Mouse (Mus musculus) thymus, postnatal 4 days (tissue): ENCODE measurements at regions not wholly inside any gene's neighbourhood (a gene's known extent, or its start where the extent isn't known, plus 50 kb on each side); places are given as distances from the start of the nearest gene placed in this dataset.
"Not testable (repeated sequence)": the region's sequence is repeated elsewhere in the genome, so short reads cannot be mapped to it uniquely, and the experiment has no call there.

Experiments
- DNase-seq: peaks from one replicate; pipeline ENCODE4 v3.0.0; 2021

DNA sequence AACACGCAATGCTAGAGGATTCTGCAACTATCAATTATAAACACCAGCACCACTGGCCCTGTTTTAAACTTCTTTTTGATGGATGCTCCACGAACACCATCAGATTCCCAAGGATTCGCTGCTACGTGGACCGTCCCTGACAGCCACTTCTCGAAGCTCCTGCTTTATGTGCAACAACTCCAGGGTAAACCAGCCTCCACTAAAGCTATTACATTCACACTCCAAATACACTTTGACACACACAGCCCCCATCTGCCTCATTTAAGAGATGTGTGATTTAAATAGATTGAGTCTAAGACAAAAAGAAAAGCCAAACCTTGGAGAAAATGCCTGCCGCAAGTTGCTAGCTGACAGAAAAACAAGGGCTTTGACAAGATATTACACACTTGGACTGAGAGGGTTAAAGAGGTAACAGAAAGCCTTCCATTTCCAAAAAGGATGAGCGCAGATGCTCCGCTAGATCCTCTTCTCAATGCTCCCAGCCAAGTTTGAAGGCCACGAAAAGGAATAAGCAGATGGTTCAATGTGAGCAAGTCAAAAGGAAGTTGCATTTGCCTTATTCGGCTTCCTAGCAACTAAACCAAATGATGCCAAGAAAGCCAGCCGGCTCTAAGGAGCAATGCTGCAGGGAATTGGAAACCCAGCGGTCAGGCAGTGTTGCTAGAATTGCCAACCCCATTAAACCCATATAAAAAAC lies 54.0 kb upstream of the Cnep1r1 start:
- DNase-seq: no peak

DNA sequence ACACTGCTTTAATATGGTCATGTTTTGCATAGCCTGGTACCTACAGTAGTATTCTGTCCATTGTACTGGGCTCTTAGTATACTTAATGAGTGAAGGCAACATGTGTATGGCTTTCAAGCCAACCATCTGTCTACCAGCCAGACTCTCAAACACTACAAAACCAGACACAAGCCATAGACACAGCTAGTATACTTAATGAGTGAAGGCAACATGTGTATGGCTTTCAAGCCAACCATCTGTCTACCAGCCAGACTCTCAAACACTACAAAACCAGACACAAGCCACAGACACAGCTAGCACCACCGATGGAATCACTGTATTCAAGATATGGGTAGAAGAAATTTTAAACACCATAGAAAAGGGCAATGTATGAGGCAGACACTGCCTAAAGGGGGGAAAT lies 59.5 kb upstream of the Cnep1r1 start:
- DNase-seq: not testable (repeated sequence)

DNA sequence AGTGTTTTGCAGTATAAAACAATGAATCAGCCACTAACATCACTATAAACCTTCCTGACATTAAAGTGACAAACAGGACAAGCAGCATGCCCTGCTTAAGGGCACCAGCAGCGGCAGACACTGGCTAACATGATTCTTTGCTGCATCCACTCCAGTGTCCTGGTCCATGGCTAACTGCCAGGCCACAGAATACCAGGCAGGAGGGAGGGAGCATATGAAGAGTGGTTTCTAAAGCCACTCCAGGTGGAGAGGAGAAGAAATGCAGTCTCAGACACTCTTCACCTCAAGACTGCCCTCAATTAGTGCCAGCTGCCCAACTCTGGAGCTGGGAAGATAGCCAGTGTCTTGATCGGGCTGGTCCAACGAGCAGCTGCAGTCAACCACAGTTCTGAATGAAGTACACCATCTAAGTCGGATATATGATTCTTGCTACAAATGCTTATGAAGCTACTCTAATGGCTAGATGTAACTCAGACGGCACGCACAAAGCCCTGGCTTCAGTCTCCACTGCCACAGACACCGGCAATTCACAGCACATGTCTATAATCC lies 60.8 kb upstream of the Cnep1r1 start:
- no peak for DNase-seq

DNA sequence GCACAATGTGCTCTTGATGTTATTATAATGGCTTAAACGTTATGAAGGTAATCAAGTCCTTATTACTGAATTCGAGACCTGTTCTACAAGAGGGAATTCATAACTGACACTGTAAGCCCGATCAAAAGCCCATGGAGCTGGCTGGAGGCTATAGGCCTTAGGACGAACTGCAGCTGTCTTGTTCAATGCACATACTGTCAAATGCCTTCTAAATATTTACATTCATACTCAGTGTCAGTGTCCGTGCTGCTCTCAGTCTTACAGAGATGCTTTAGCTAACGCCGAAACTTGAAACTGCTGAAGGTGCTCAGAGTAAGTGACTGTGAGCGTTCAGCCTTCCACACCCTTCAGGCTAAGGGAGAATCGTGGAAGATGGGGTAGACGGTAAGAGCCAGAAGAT lies 67.9 kb upstream of the Cnep1r1 start:
- DNase-seq: no peak

DNA sequence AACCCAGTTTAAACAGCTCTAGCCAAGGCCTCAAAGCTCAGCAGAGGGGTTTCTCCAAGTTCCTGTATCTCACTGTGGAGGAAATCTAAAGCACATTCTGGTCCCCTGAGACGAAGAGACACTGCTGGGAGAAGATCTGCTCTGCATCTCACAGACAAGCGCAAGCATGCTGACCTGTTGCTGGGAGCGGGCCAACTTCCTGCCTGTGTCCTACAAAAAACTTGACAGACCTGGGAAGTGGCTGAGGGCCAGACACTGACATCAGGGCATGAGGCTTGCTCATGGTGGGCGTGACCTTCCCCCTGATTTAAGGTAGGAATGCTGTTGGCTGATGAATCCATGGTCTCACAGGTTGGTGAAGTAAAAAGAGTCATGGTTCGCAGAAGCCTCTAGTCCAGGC lies 69.5 kb upstream of the Cnep1r1 start:
- no peak for DNase-seq

DNA sequence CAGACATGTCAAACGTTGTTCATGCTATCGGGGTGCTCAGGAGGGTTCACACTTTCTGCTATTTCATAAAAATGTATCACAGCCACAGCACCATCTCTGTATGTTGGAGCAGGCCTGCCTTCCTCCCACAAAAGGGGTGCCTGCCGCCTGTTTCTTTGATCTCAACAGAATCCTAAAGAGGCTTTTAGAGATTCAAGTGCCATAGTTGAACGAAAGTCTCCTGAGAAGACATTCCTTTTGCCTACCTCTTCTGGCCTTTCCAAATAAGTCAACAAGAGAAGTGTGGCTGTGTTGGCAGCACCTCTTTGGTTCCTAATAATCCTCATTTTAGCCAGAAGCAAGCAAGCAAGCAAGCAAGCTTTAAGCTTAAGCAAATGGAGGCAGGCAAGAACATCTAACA lies 72.6 kb upstream of the Cnep1r1 start:
- DNase-seq: no peak

DNA sequence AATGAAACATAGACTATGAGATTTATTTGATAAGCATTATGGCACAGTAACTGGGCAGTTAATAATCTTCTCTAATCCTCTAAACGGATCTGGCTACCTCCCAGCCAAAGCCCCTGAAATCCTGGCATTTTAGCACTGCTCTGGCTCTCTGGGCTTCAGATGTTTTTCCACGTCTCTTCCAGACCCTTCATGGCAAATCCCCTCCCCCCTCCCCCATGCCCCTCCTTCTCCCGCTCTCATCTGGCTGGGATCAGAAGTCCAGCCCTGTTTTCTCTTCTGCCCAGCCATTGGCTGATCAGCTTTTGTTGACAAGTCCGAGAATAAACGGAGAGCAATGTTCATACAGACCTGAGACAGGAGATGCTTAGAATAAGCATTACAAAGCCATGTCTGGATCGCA lies 79.3 kb upstream of the Cnep1r1 start:
- no peak for DNase-seq

DNA sequence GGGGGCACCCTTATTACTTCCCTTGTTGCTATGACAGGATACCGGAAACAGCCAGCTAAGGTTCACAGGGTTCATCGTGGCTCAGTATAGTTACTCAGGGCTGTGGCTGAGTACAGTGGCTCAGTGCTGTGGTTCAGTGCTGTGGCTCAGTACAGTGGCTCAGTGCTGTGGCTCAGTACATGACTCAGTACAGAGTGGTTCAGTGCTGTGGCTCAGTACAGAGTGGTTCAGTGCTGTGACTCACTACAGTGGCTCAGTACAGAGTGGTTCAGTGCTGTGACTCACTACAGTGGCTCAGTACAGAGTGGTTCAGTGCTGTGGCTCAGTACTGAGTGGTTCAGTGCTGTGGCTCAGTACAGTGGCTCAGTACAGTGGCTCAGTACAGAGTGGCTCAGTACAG lies 78.6 kb upstream of the Zfp423 start:
- no peak for DNase-seq

DNA sequence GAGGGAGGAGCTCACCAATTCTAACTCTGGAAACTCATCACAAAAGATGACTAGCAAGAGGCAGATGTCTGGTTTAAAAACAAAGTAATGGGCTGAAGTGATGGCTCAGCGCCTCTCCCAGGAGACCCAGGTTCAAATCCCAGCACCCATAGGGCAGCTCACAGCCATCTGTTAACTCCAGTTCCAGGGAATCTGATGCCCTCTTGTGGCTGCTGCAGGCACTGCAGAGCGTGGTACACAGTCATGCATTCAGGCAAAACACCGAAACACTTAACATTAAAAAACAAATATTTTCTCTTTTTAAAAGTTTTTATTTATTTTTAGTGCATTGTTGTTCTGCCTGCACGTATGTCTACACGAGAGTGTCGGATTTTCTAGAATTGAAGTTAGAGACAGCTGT lies 73.7 kb upstream of the Zfp423 start:
- DNase-seq: peak; percentile 61

DNA sequence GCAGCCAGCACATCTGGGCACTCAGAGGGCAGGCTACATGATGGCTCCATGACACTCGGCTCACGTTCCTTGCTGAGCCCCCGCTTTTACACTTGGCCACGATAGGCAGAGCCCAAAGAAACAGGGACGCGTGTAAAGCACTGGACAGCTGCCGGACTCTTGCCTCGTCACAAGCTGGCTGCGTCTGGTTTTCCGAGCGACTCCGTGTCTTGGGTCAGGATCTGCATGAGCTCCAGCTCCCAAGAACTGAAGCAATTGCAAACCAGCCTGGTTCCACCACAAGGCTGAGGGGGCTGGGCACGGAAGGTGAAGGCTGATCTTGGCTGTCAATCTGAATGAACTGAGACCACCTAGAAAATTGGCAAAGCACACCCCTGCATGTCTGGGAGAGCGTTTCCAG lies 65.1 kb upstream of the Zfp423 start:
- no peak for DNase-seq

DNA sequence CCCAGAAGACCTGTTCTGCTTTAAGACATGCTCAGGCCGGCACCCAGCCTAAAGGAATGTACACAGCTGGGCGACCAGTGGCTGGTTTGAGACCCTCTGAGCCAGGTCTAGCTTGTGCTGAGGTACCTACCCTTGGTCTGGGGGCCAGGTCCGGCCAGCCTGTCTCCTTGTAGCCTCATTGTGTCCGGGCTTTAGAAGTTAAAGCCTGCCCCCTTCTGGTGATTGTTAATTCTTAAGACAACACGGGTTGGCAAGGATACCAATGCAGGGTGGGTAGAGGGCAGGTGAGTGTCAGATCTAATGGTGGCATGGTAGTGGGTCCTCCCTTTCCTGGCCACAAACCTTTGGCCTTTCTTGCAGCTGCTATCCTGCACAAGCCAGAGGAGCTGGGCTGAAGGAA lies 64.0 kb upstream of the Zfp423 start:
- DNase-seq: no peak

DNA sequence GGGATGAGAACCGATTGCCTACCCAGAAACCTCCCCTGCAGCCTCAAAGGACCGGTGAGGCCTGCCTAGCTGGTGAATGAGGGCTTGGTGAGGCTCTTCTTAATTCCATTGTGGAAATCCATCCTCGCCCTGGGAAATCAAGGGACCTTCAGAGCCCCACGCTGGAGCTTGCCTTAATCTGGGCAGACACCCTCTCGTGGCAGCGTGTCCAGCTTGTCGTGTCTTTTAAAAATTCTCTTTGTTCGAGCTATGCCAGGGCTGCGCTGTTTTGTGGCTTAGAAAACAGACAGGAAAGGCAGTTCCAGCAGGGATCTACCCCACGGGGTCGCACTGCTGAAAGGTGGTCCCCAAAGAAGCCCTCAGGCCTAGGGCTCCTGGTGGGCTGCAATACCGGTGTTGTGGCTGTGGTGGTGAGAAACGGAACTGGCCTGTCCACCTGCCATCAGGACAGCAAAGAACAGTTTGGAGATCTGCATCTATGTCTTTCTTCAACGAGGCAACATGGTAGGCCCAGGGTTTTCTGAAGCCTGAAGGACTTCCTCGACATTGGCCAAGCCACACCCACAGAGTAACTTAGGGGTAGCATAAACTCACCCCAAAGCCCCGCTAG lies 63.5 kb upstream of the Zfp423 start:
- DNase-seq: no peak

DNA sequence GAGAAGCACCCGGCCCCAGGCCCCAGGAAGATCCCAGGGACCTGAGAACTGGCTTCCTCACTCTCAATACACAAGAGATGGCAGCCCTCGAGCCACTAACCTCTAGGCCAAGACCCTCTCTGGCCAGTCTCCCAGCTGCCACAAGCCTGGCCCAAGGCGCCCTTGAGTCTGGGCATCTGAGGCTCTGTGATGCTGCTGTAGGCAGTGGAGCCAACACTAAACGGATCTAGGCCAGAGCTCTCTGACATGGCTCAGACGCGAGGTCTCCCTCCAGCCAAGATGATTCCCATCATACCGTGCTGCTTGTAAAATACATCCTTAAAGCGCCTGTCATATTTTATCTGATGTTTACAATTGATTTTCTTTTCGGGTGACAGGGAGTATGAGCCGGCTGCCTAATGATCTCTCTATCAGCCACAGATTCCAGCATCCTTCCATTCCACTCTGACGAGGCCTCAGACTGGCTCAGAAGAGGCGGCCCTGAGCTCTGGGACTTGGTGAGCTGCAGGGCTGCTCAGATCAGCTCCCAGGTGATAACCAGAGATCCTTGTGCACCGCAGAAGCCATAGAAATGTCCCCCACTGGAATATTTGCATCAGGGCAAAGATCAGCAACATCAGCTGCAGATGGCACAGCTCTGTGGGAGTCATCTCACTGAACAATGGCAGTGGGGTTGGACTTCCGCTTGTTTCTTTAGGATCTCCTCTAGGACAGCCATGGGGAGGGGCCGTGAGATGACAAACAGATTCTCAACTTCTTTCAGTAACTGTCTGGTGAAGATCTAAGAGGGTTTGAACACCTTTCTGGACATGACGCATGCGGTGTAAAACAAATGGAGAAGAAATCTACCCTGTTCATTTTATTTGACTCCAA lies 60.1 kb upstream of the Zfp423 start:
- no peak for DNase-seq

DNA sequence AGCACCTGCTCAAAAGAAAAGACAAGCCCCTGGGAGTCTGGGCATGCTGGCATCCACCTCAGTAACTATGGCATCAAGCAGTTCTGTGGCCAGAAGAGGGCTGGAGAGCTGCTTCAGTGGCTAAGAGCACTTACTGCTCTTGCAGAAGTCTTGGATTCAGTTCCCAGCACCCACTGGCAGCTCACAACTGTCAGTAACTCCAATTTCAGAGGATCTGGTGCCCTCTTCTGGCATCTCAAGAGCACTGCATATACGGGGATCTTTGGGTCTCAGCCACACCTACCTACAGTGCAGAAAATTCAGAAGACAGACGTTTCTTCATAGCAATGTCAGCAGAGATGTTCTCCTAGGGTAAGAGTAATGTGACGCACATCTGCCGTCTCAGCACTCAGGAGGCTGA lies 59.1 kb upstream of the Zfp423 start:
- DNase-seq: no peak

DNA sequence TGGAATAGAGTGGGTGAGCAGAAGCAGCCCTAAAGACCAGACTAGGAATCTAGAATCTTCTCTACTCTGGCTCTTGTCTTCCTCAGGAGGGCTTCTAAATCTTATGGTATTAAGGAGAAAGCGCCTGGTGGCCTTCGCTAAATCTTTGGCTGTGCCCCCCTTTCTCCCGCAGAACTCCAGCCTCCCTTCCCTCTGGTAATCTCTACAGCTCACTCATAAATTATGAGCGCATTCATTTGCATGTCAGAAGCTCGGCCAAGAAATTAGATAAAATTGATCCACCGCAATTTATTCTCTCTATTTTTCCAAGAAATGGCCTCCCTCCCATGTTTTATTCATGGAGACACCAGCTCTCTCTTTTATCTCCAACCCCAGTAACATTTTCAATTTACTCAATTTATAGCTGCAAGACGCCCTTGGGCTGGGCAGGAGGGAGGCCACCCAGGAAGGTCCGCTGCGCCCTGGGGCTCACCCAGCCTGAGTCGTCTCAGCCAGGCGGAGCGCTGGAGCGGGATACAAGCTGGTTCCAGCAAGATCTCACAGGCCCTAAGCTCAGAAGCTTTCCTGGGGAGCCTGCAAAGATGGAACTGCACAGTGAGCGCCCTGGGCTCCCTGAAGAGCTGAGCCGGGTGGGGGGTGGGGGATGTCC lies 52.9 kb upstream of the Zfp423 start:
- DNase-seq: no peak

DNA sequence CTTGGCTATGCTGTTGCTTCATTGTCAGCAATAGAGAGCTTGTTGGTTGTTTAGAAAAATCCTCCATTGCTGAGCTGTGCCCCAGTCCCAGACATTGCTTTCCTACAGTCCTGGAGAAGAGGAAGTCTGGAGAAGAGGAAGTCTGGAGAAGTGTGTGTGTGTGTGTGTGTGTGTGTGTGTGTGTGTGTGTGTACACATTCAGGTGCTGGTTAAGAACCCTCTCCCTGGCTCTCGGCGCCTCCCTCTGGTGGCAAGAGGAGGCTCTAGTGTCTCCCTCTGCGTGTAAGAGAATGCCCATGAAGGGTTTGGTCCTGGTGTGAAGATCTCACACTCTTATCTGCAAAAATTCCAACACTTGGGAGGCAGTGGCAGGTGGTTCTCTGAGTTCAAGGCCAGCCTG lies 51.2 kb upstream of the Zfp423 start:
- peak; percentile 10 for DNase-seq

DNA sequence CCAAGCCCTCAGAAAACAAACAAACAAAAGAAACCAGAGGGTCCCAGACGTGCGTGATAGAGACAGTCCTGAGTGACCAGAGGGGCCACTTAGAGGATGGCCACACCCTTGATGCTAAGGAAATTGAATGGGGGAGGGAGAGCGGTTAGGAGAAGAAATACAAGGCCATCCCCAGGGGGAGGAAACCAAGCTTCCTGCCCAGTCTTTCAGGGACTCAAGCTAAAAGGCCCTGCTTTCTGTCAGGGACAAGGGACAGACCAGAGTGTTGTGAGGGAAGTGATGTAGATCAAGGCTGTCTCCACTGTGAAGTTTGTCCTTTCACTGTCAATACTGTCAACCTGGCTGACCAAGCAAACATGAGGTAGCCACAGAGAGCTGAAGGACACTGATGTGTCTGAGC lies 50.5 kb upstream of the Zfp423 start:
- DNase-seq: no peak
